Mouse (Mus musculus) C2C12 (cell line): Measurements from ENCODE around the gene Ist1.

ENCODE experiments used
- CTCF ChIP-seq: IDR thresholded peaks from one replicate; pipeline ENCODE4 v1.5.1; 2011; ENCODE audit not compliant: control insufficient read depth, insufficient read depth, insufficient read length
- MAX ChIP-seq: IDR thresholded peaks from one replicate; pipeline ENCODE4 v1.6.1; 2011; ENCODE audit warnings: mild to moderate bottlenecking, control low read depth
- MYOD1 ChIP-seq: IDR thresholded peaks from one replicate; pipeline ENCODE4 v1.6.1; 2011; ENCODE audit warnings: low read depth; ENCODE audit not compliant: control insufficient read depth, insufficient read length
- MYOG ChIP-seq: IDR thresholded peaks from one replicate; pipeline ENCODE4 v1.6.1; 2011; ENCODE audit not compliant: control insufficient read depth, insufficient read length; ENCODE audit errors: extremely low read depth

DNA sequence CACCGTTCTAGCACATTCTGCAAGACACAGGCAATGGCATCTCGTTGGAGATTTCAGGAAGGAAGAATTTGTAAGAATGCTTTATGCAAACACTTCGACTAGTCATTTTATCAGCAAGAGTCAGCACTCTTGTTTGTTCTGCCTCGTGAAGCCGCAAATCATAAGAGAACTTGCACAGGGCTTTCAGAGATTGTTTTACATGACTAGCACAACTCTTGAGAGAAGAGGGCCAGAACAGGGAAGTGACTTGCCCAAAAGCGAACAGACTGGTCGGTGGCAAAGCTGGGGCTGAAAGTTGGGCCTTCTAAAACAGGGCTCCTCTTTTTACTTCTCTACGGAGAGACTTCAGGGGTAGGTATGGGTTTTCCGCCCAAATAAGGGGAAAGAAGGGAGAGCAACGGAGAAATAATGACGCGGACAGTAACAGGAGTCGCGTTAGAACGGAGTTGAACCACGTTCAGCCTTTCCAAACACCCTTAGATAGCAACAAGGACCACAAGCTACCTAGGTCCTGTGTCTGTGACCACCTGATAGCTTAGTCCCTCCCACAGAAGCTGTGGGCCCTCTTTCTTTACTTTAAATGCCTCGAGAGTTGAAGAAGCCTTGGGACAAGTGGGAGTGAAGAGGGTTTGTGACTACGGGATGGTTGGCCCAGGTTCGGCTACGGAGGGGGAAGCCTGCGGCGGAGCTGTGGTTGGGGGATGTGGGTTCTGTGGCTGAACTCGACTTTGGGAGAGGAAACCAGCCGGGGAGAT lies 11.7 kb upstream of the Ist1 start:
- TF ChIP-seq CTCF = no peak
- TF ChIP-seq MAX = no peak
- no peak for TF ChIP-seq MYOG
- TF ChIP-seq MYOD1 = no peak
